ENCODE assay signal across 9 mouse cellular contexts in the genomic region with DNA sequence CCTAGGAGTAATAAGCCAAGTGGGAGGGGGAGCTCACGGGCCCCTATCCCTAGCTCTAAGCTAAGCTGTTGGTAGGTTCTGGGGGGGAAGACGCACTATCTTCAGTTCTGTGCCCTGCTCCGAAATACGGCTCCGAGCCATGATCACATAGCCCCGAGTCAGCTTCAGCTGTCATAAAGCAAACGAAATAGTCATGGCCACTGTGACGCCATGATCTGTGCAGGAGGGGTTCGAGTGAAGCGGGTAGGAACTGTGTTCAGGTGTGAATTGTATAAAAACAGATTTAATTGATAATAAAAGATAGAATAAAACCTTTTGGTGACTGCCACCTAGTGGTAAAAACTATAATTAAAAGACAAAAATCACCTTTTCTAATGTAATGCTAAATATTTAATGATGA. TPM values are rescaled to one million over a fixed set of nuclear protein-coding genes. Genes with fewer than 3 reads are reported as not detected.
DNase-seq lines count a peak whose midpoint lies in the region; ATAC-seq and TF ChIP-seq lines count a peak whose summit lies in the region.
"Had no signal": no experiment of that assay in that cellular context is flagged by ENCODE, and none has a peak within 500 bp of the region (broad histone marks: within the 10 kb centered on the region; RNA-seq: fewer than 3 reads in every experiment).

No protein-coding gene starts in this region.

- no peaks in the 10 kb centered on the region for H3K27me3 ChIP-seq in thymus, adult 2 months (ENCODE audit: control insufficient read depth, insufficient read depth, low read length)
- H3K27me3 ChIP-seq in midbrain, embryonic 16.5 days (ENCODE audit: control insufficient read depth, insufficient read depth, low read depth, low read length): no peaks in the 10 kb centered on the region
- H3K27me3 ChIP-seq: limb, embryonic 13.5 days had no signal

- no peak for ATAC-seq in frontal cortex, adult (ENCODE audit: low TSS enrichment)
- ATAC-seq in granulocyte monocyte progenitor cell, adult 5-6 weeks (replicated peaks; ENCODE audit: poor library complexity, severe bottlenecking): peak; percentile 5; the same call in 1 of the 2 replicates
- peak; percentile 68 for ATAC-seq in midbrain, embryonic 16.5 days

- no peak for TF ChIP-seq CTCF in thymus, adult 2 months (IDR thresholded peaks at IDR 0.05; ENCODE audit: borderline replicate concordance, control insufficient read depth, extremely low read depth, insufficient read depth, low read length, poor library complexity)

- H3K4me2 ChIP-seq in midbrain, embryonic 16.5 days (ENCODE audit: low read length): no peak overlapping the region
- H3K4me2 ChIP-seq: limb, embryonic 13.5 days had no signal

- no peak overlapping the region for H3K4me3 ChIP-seq in thymus, adult 2 months (ENCODE audit: control insufficient read depth, insufficient read depth, low read length)
- no peak overlapping the region for H3K4me3 ChIP-seq in midbrain, embryonic 16.5 days (ENCODE audit: low read depth, low read length)
- H3K4me3 ChIP-seq: limb, embryonic 13.5 days had no signal

- no peaks in the 10 kb centered on the region for H3K4me1 ChIP-seq in thymus, adult 2 months (replicated peaks; ENCODE audit: control insufficient read depth, insufficient read depth, low read length)
- H3K4me1 ChIP-seq in midbrain, embryonic 16.5 days (ENCODE audit: control insufficient read depth, insufficient read depth, low read length): no peaks in the 10 kb centered on the region
- H3K4me1 ChIP-seq: limb, embryonic 13.5 days had no signal

- H3K36me3 ChIP-seq in thymus, adult 2 months (ENCODE audit: control insufficient read depth, insufficient read depth, low read length): no peaks in the 10 kb centered on the region
- H3K36me3 ChIP-seq in midbrain, embryonic 16.5 days (ENCODE audit: control insufficient read depth, insufficient read depth, low read length): no peaks in the 10 kb centered on the region
- H3K36me3 ChIP-seq: limb, embryonic 13.5 days had no signal

- H3K27ac ChIP-seq in thymus, adult 2 months (ENCODE audit: control insufficient read depth, insufficient read depth, low read length): no peak overlapping the region
- no peak overlapping the region for H3K27ac ChIP-seq in midbrain, embryonic 16.5 days (ENCODE audit: low read length)
- H3K27ac ChIP-seq: limb, embryonic 13.5 days had no signal

- DNase-seq in frontal cortex, postnatal 36 days (ENCODE audit: low spot score in 2 of 2): peak; percentile 10 to 20
- peak; percentile 8 for DNase-seq in thymus, postnatal 25 days
- no peak for DNase-seq in thymus, adult 2 months
- DNase-seq in heart, postnatal 25 days (ENCODE audit: low spot score): no peak
- DNase-seq in yolk sac, embryonic 10.5 days (ENCODE audit: low spot score): no peak

- no peak overlapping the region for H3K9ac ChIP-seq in midbrain, embryonic 16.5 days (ENCODE audit: low read depth, low read length)
- H3K9ac ChIP-seq: limb, embryonic 13.5 days had no signal

- intact Hi-C loops in heart, postnatal 25 days (cut with DNase I): no loop called here

- WGBS in thymus, adult 2 months: 71% methylated on average over 10 of the region's 10 CpGs
- 75% methylated on average over 10 of the region's 10 CpGs for WGBS in midbrain, embryonic 16.5 days

- no peak for TF ChIP-seq POLR2A in thymus, adult 2 months (IDR thresholded peaks at IDR 0.05; ENCODE audit: control insufficient read depth, extremely low read depth, insufficient read depth, low read length, poor library complexity)

- H3K9me3 ChIP-seq in midbrain, embryonic 16.5 days (replicated peaks; ENCODE audit: control insufficient read depth, low read length, poor library complexity, severe bottlenecking): no peaks in the 10 kb centered on the region
- H3K9me3 ChIP-seq: limb, embryonic 13.5 days had no signal

RNA-seq across cellular contexts. Expression of gene Stard3nl, which starts 42.4 kb away (rescaled TPM):
- polyA plus RNA-seq in thymus, adult 2 months (2012; rRNA removed): 14.5 and 17.7 TPM in 2 replicates
- total RNA-seq in granulocyte monocyte progenitor cell, adult 5-6 weeks (2014; fragmentation: Nextera tagmentation): 15.9 and 16.0 TPM in 2 replicates
- 17.2 and 23.2 TPM in 2 replicates for total RNA-seq in granulocyte monocyte progenitor cell, adult 5-6 weeks (2017)
- 223 and 230 TPM in 2 replicates for polyA plus RNA-seq in midbrain, embryonic 16.5 days (2015; fragmentation: Nextera tagmentation; extraction: Ambion mirVana)
- 10 to 100 TPM; 15.0 to 16.6 TPM for total RNA-seq in heart, postnatal 25 days (2021)

Comparison
In these comparisons a context has a peak if more than half of its experiments do, and no peak if none do; other contexts are left out.
1. DNase-seq: peak in frontal cortex, postnatal 36 days (2 of 2) and thymus, postnatal 25 days (single experiment); none in thymus, adult 2 months (single experiment), heart, postnatal 25 days (single experiment) and yolk sac, embryonic 10.5 days (single experiment).